Mouse (Mus musculus) kidney, postnatal 14 days (tissue): ENCODE data around the gene Tbx20.

Experiments used
- DNase-seq: peaks from one replicate; pipeline ENCODE4 v3.0.0; 2022; ENCODE audit warnings: mixed read lengths

Tbx20 gene

DNA sequence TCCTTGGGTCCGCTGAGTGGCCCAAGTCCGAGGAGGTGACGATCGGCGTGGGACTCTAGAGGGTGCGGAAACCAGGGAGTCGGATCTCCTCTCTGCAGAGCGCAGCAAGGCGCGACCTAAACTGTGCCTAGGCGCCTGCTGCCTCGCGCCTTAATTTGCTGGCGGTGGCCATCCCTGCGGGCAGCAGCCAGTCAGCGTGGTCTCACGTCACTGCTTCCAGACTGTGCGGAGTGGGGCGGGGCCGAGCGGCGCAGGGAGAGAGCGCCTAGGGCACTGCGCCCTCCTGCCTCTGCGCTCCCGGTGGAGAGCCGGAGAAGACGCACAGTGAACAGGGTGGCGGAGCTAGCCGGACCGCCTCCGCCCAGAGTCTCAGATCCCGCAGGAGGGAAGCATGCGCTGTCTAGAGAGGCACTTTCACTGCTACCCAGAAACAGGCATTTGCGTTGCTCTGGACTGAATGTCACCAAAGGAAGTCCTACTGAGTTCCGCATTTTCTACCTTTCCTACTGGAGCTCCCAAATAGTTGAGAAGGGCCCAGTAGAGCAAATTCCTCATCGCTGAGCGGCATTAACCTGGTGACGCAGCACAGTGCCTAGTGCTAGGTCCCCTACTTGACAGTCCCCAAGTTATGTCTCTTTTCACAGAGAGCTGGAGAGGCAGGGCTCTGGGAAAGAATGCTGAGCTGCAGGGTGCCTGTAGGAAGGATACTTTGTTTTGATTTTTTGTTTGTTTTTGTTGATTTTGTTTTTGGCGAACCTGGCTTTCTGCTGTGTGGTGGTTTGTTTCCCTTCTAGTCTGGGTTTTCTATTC lies at the start of gene Tbx20:
TSS of gene Tbx20 (minus strand) at position 144 of the 810 bp plus-strand sequence.
- DNase-seq = no peak

DNA sequence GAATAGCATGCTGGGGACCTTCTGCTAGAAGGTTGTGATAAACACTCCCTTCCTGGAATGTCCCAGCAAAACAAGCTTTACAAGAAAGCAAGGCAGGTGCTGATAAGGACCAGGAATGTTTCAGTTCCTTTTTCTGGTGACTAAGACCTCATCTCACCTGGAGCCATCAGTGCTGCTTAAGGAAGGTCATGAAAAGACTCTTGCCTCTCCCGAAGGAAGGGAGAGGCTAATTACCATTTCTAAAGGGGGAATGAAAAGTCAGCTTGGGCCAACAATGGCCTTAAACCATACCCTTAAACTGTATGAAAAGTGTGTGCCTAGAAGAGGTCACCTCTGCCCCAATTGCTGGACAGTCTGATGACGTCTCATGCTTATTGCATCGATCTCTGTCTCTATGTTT lies 44.4 kb upstream of the Tbx20 start:
- no peak for DNase-seq

DNA sequence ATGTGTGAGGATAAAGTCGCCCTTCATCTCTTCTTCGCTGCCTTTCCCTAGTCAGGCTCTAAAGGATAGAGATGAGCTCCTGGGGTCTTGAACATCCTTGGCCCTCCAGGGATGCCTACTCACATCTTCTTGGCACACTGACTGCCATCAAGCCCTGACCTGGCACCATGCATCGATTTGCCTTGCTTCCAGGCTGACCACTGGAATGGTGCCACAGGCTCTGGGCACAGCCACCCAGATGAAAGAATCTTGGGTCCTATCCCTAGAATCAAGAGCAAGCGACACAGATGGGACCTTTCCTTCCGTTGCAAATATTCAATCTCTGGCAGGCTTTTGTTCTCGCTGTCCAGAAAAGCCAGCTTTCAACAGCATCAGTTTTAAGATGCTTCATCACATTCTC lies 38.4 kb upstream of the Tbx20 start:
- DNase-seq = no peak

DNA sequence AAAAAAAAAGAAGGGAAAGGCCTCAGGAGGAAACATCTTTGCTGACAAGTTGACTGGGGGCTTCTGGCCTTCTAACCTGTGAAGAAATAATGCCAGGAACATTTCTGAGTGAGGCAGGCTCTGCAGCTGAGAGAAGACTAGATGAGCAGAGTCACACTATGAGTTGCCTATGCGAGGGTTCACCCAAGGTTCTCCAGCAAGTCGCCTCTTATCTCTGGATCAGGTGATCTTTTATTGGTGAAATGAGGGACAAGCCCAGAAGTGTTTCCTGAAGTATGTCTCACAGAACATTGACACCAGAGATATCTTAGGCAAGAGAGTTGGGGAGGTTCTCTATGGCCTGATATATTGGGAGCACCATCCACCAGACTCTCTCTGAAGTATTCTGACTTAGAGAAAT lies 18.0 kb upstream of the Tbx20 start:
- DNase-seq = no peak

DNA sequence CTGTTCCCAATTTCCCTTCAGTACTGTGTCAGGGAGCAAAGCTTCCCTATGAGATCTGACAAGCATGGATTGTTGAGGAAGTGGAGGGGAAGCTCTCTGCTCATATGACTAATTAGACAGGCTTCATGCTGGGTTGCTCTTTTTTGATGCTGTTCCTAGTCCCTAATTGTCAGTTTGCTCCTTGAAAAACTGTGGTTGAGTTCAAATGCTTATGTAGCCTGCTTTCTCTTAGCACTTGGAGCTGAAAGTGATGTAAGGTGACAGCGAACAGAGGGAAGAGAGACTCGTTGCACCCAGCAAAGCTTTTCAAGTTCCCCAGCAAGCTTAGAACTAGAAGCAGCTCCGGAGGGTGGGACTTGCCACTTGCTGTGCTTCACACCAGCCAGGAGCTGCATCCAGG lies 15.3 kb upstream of the Tbx20 start:
- no peak for DNase-seq

DNA sequence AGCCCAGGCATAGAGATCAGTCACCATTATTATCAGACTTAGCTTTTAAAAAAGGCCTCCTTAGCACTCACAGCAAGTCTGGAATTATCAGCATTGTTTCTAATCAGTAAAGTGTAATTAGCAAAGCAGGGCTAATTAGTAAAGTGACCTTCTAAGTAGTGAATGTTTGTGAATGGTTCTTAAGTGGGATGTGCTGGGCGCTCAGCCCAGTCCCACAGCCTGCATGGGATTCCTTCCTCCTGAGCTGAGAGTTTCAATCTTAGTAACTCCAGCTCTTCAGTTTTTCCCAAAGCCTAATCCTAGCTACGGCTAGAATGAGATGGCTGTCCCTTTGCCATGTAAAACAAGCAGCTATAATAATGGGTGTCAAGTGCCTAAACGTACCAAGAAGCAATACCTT lies 8.2 kb upstream of the Tbx20 start:
- no peak for DNase-seq

DNA sequence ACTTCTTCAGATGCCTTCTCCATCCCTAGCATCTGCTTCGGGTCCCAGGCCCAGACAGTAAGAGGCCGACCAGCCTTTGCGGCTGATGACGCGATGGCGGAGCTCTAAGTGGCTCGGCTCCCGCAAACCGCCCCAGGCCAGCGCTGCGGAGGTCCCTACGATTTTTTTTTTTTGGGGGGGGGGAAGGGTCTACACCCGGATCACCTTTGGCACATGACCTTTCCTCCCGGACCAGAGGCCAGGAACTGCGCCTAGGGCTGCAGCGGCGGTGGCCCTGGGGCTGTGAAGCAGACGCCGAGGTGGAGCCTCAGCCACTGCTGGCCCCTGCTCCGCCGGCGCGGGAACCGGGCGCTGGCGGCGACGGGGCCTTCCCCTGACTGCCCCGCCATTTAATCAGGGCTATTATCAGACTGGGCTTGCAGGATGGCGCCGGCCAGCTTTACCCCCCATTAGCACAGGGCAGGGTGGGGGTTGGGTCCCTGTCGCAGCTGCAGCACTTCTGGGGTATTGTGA lies 6.9 kb upstream of the Tbx20 start:
- no peak for DNase-seq

DNA sequence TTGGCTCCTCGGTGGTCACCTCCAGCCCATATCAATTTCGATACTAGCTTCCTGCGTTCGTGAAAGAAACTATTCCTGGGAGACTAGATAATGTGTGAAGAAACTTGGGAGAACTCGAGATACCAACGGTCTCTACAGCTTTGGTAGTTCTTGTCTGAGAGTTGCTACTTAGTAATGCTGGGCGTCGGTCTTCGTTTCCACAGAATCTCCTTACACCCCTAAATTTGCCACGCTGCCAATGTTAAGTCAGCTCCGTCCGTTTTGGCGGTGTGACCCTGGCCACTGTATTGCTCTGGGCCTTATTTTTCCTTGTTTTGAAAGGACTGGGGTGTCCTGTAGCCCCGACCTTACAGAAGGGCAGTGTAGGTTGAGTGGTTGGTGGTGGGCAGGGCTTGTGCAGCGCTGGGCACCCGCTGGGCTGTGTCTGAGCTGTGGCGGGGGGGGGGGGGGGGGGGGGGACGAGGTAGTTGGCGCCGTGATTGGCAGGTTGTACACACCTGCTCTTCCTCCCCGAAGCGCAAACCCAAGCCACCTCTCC lies 6.4 kb upstream of the Tbx20 start:
- no peak for DNase-seq

DNA sequence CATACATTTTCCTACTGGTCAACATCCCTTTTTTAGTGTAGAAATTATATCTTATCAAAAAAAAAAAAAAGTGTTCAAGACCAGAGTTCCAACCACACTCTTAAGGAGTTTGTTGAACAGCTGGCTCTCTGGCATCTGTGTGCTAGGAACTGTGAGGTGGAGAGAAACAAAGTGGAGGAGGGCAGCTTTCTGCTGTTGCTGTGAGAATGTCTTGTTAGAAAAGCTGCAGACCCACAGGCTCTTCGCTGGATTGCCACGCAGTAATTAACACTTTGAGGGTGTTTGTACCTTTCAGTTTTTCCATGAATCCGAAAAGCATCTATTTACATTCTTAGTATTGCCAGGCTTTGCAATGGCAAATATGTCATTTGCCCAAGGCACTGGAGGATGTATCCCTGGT lies 5.9 kb upstream of the Tbx20 start:
- DNase-seq = no peak

DNA sequence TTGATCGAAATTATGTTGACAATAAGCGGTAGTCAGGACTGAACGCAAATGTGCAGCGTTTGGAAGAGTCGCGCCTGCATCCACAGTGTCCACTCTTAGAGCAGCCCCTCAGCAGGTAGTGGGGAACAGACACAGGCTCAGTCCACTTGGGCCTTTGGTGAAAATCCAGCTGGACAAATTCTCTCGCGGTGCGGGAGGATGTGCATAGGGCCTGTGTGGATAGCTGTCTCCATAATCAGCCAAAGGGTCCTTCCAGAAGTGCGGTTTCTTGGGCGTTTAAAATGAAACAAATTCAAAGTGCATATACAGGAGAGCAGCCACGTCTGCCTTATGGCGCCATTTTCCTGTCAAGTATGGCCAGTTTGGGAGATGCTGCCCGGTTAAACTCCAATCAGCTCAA lies 4.5 kb upstream of the Tbx20 start:
- no peak for DNase-seq

DNA sequence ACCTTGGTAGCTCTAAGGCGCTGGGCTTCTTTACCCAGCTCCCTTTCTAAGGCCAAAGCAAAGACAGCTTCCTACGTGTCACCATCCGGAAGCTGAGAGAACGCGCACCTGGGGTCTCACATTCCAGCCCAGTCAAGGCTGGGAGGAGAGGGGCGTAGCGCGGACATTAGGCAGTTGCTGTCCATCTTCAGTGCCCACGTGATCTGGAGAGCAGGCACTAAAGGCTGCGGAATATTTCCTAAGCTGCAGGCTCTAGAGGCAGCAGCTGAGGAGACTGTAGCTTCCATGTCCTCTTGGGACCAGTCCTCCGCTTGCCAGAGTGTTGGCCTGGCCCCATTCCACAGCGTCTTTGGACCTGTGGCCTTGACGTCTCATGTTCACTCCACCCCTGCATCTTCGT lies 3.9 kb upstream of the Tbx20 start:
- DNase-seq = no peak

DNA sequence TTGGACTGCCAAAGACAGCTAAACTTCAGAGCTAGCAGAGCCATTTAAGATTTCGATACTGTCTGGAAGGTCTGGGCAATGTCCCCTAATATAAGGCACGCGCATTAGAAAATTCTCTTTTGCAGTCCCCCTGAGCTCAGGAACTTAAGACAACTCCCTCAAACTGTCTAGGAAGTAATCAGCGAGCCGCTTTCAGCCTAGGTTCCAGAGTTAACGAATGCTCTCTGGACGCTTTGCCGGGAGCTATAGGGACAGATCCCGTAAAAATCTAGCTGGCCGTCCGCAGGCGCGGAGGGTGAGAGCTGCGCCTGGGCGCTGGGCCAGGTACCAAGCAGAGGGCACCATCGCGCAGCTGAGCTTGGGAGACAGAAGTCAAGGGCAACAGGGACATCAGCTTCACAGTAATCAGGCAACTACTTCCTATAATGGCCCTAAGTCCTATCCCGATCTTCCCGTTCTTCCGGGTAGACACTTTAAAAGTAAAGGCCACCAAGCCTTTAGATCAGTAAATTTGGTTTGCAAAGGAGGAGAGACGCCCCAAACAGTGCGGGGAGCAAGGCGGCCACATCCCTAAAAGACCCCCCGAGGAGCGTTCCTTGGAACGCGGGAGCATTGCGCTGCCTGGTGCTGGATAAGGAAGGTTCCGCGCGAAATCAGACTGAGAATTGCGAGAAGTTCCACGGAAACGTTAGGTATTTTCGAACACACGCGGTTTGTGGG lies 3.2 kb upstream of the Tbx20 start:
- no peak for DNase-seq

DNA sequence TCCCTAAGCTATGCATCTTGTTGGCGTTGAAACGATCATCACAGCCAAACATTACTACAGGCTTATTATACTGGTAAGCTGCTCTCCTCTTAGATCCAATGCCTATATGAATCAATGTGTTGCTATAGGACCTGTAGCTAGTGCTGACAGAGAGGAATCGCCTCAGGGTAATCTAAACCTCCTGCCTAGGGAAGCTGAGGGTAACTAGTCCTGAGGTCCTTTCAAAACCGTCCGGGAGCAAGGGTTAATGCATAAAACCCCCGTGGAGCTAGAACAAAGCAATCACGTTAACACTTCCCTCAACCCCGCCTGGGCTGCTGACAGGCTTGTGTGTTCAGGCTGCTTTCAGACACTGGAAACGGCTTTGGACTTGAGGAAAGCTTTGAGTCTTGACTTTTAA lies 2.4 kb upstream of the Tbx20 start:
- no peak for DNase-seq

DNA sequence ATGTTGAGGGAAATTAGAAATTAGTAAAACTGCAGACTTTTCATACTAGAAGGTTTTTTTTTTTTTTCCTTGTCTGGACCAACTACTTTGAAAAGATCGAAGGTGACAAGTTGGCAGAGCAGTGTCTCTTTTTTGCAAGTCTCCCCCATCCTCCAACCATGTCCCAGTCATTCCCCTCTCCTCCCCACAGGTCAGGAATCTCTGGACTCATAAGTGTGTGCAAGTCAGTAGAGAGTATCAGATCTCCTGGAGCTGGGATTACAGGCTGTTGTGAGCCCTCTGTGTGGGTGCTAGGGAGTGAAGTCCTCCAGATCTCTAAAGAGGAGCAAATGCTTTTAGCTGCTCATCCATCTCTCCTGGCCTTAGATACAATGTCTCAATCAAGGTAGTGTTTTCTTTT lies 1.5 kb upstream of the Tbx20 start:
- no peak for DNase-seq

DNA sequence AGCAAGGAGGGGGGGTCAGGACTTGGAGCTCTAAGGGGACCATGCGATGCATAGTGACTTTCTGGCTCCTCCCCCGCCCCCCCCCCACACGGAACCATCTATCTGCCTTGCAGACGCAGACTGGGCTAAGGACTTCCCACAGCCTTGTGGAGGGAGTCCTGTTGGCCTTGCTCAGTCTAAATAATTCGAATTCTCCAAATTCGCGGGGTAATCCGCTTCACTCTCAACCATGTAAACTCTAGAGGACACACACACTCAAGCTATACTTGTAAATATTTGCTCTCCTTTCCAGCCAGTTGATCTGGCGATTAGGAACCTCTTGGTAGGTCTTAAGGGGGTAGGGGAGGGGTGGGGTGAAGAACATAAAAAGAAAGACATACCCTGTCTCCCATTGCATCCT lies 898 bp upstream of the Tbx20 start:
- DNase-seq = no peak

DNA sequence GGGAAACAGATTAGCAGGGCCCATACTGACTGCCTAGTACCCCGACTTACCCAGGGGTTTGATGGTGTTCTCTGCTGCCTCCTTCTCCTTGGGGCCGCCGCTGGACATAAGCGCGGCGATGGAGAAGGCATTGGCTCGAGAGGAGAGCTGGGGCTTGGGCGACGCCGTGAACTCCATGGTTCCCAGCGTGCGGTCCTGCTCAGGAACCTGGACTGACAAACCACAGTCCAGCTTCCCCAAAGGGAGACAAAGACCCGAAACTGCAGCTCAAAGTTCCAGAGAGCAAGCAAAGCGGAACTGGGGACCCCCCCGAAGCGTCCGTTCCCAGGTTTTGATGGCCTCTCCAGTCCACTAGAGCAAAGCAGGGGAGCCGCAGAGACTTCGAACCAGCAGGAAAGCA lies 434 bp downstream of the Tbx20 start:
- no peak for DNase-seq

DNA sequence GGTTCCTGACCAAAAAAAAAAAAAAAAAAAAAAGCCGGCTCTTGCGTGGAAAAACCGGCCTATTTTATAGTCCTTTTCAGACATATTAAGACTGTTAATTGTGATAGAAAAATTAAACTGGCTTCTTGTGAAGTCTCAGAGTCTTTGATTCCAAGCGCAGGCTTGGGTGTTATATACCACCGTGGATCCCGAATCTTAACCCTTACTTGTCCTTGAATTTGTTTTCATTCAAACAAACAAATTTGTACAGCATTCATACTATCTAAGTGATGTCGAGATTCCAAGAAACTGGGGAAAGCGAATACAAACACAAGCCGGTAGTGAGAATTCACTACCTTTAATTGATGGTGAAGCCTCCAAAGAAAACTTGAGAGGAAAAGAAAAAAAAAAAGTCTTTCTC lies 932 bp downstream of the Tbx20 start:
- DNase-seq = no peak

DNA sequence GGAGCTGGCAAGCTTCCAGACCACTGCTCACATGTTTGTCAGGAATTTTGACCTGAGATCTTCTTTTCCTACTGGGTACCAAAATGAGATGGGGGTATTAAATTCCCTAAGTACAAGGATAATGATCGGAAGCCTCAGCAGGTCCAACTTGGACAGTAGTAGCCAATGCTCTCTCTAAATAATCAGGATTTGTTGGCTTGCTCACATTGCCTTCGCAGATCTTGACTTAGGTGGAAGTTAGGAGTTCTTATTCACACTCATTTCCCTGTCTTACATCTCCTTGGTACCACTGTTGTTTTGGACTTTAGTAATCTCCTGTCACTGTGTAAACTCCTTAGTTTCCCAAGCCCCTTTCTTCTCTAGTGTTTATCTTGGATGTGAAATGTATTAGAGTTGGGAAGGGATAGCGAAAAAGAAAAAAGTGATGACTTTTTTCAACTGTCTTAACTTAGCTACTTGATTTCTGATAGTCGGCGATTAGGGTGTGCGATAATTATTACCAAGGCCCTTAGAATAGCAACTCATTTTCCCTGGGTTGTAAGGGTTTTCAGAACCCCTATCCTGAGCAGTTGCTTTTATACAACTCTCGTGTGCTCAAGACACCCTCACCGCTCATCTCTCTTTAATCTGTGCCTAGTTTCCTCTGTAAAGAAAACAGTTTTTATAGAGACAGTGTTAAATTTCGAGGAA lies 1.5 kb downstream of the Tbx20 start:
- no peak for DNase-seq

DNA sequence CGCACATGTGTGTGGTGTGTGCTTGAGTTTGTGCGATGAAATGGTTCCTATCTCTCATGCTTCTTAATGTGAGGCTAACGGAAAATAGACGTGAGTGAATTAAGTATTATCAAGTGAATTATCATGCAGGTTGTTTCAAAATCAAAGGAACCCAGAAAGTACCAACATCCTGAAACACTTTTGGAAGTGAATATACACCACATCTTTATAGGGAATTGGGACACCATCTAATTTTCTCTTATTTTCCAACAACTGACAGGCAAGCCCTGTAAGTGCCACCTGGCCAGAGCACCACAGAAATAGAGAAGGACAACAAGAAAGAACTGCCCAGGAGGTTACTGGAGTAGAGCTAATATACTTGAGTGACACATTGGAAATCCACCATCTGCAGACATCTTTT lies 2.4 kb downstream of the Tbx20 start:
- no peak for DNase-seq

DNA sequence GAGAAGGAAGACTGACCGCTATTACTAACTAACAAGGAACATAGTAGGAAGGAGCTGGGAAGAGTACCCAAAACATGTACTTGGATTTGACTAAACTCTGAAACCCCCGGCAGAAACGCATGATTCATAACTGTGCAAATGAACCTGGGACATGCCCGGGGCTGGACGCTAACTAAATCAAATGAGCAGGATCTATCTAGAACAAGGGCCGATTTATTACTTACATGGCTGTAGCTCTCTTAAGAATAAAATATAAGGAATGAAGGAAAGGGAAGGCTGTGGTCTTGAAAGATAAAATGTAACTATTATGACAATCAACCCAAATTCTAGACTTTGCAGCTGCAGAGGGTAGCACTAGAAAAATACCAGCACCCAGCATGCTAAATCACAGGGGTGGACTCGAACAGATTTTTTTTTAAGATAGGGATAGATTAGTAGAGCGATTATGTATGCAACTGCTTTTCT lies 3.1 kb downstream of the Tbx20 start:
- DNase-seq = no peak

DNA sequence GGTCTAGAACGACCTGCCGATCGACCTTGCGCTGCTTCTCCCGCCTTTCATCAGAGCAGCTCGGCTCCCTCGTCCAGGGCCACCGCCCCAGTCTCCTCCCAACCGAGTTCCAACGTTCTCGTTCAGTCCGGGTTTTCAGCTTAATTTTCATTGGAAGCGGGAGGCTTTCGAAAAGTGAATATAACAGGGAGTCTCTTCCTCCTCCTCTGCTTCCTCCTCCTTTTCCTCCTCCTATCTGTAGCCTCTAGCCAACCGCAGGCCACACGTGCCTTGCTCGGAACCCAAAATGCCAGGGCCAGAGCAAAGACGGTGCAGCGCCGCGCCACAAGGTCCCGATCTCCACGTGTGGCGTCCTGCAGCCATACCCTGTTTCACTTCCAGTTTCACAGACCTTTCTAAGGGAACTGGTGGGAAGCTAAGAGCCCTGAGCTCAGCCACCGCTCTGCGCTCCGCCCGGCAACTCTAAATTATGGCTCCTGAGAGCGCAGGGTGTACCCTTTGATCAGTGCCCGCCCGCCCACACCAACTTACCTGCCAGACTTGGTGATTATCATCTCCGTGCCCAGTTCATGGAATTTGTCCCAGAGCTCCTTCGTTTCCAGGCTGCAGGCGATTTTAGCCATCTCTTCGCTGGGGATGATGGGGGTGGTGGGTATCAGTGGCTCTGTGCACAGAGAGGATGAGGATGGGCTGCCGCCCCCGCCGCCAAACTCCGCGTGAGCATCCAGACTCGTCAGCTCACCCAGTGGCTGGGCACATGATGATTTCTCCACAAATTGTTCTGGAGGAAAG lies 3.8 kb downstream of the Tbx20 start:
- DNase-seq = no peak

DNA sequence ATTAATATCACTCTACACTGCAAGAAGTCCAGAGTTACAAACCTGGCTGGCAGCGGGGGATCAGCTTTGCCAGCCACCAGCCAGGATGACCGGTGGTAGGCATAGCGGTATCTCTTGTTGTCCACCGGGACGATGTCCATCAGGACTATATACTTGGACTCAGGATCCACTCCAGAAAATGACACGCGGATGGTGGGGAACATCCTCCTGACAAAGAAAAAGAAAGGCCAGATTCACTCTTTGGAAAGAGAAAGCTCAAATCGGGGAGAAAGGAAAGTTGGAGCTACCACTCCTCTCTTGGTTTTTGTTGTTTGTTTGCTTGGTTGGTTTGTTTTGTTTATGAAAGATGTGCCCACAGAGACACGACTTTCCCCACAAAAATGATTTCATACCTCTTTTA lies 4.5 kb downstream of the Tbx20 start:
- no peak for DNase-seq

DNA sequence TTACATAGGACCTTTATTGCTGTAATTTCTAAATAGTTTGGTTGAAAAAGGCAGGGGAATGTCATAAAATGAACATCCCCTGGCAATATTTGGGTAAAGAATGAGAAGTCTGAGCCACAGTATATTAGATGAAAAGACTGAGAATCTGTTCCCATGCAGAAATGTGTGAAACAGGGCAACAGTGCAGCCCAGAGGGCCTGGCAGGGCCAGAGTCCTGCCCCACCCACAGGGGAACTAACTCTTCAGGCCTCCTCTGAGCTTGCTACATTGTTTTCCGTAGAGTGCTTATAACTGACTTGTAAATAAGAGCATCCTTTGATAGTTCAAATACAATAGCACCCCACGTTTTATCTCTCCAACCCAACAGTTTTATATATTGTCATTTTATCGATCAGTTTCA lies 7.0 kb downstream of the Tbx20 start:
- DNase-seq = no peak
